Mouse (Mus musculus): ENCODE data around the gene Sergef. TPM values are rescaled to one million over a fixed set of nuclear protein-coding genes. Genes with fewer than 3 reads are reported as not detected.
A peak's percentile ranks its signal among the peaks of the same experiment; 100 is the strongest.
"Not testable (repeated sequence)": the region's sequence is repeated elsewhere in the genome, so short reads cannot be mapped to it uniquely, and the experiment has no call there.

Gene Sergef
- polyA plus RNA-seq, 1 experiment from 2014 or later, result 12.3 TPM

GRCm38 (mm10) chr7:46667256-46667655 is 27.6 kb upstream of the Sergef start:
- 2% methylated on average over 19 of the region's 21 CpGs for WGBS
- peak overlapping the region; percentile 34 for H3K4me2 ChIP-seq (ENCODE audit: low read depth, low read length)

GRCm38 (mm10) chr7:46665236-46665635 is 25.6 kb upstream of the Sergef start:
- WGBS, result 38% methylated on average over 9 of the region's 9 CpGs
- peaks cover 20% of the 10 kb centered on the region; the same call in 1 of the 2 replicates for H3K27me3 ChIP-seq (replicated peaks; ENCODE audit: control insufficient read depth, insufficient read depth, low read length)
- H3K4me3 ChIP-seq (ENCODE audit: low read depth, low read length), result no peak overlapping the region
- H3K4me2 ChIP-seq (ENCODE audit: low read depth, low read length), result no peak overlapping the region
- no peaks in the 10 kb centered on the region for H3K9me3 ChIP-seq (ENCODE audit: control insufficient read depth, low read length)
- ATAC-seq (ENCODE audit: low read depth) (no peak), DNase-seq (ENCODE audit: low spot score) (peak; percentile 17)
- no peak overlapping the region for H3K27ac ChIP-seq (replicated peaks; ENCODE audit: low read depth, low read length)
- no peaks in the 10 kb centered on the region for H3K36me3 ChIP-seq (ENCODE audit: control insufficient read depth, insufficient read depth, low read length)
- no peak overlapping the region for H3K9ac ChIP-seq (ENCODE audit: low read depth, low read length)
- no peaks in the 10 kb centered on the region for H3K4me1 ChIP-seq (ENCODE audit: control insufficient read depth, insufficient read depth, low read length)

More at GRCm38 (mm10) chr7:46667256-46667655, 27.6 kb upstream of the Sergef start:
- Histone ChIP-seq H3K27me3 (replicated peaks; ENCODE audit: control insufficient read depth, insufficient read depth, low read length) (peaks cover 19% of the 10 kb centered on the region; the same call in 1 of the 2 replicates), H3K4me3 (ENCODE audit: low read depth, low read length) (no peak overlapping the region), H3K36me3 (ENCODE audit: control insufficient read depth, insufficient read depth, low read length) (no peaks in the 10 kb centered on the region), H3K4me1 (ENCODE audit: control insufficient read depth, insufficient read depth, low read length) (peaks cover 2% of the 10 kb centered on the region; the same call in 1 of the 2 replicates), H3K9me3 (ENCODE audit: control insufficient read depth, low read length) (no peaks in the 10 kb centered on the region), H3K27ac (replicated peaks; ENCODE audit: low read depth, low read length) (no peak overlapping the region), H3K9ac (ENCODE audit: low read depth, low read length) (no peak overlapping the region)
- DNase-seq (ENCODE audit: low spot score) (peak; percentile 25), ATAC-seq (ENCODE audit: low read depth) (no peak)

DNA sequence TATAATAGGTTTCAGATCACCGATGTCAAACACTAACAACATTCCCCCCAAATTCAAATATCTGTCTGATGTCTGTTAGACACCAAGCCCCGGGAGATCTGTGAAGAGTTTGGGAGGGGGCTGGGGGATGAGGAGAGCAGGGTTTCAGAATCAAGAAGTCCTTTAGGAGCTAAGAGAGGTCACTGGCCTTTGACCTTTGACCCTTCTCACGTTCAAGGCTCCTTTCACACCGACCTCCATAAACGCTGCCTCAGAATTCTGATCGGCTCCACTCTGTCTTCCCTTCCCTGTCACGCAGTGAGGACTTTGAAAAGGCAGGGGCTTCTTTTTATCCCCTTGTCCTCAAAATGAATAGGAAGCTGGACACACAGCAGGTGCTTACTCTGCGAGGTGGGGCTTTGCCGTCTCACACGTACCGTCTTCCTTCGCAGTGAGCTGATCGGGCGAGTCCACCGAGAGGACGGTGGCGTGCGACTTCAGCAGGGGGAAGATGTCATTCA is 22.0 kb upstream of the Sergef start:
- H3K27ac ChIP-seq (replicated peaks; ENCODE audit: low read depth, low read length), result no peak overlapping the region
- WGBS, result 39% methylated on average over 18 of the region's 18 CpGs
- H3K9ac ChIP-seq (ENCODE audit: low read depth, low read length), result no peak overlapping the region
- H3K4me2 ChIP-seq (ENCODE audit: low read depth, low read length), result no peak overlapping the region
- H3K36me3 ChIP-seq (ENCODE audit: control insufficient read depth, insufficient read depth, low read length), result no peaks in the 10 kb centered on the region
- H3K9me3 ChIP-seq (ENCODE audit: control insufficient read depth, low read length), result no peaks in the 10 kb centered on the region
- H3K4me3 ChIP-seq (ENCODE audit: low read depth, low read length), result no peak overlapping the region
- peaks cover 12% of the 10 kb centered on the region; the same call in 1 of the 2 replicates for H3K27me3 ChIP-seq (replicated peaks; ENCODE audit: control insufficient read depth, insufficient read depth, low read length)
- H3K4me1 ChIP-seq (ENCODE audit: control insufficient read depth, insufficient read depth, low read length), result no peaks in the 10 kb centered on the region
- ATAC-seq (ENCODE audit: low read depth), result no peak
- no peak for DNase-seq (ENCODE audit: low spot score)

DNA sequence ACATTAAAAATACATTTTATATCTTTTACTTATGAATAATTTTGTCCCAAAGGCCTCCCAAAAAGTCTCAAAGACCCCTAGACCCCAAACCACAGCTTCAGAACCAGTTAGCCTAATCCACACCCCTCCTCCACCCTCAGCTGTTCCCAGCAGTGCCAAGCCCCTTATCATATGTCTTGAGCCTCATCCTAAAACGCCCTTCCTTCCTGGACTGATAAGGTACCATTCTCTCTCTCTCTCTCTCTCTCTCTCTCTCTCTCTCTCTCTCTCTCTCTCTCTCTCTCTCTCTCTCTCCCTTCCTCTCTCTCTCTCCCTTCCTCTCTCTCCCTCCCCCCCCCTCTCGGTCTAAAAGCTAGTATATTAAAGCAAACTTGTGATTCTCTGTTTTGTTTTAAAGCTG is 12.7 kb upstream of the Sergef start:
- Histone ChIP-seq H3K4me1 (ENCODE audit: control insufficient read depth, insufficient read depth, low read length) (no peaks in the 10 kb centered on the region), H3K4me3 (ENCODE audit: low read depth, low read length) (no peak overlapping the region), H3K27ac (replicated peaks; ENCODE audit: low read depth, low read length) (no peak overlapping the region), H3K9me3 (ENCODE audit: control insufficient read depth, low read length) (no peaks in the 10 kb centered on the region), H3K27me3 (replicated peaks; ENCODE audit: control insufficient read depth, insufficient read depth, low read length) (no peaks in the 10 kb centered on the region; the same call in 1 of the 2 replicates), H3K4me2 (ENCODE audit: low read depth, low read length) (no peak overlapping the region), H3K9ac (ENCODE audit: low read depth, low read length) (no peak overlapping the region), H3K36me3 (ENCODE audit: control insufficient read depth, insufficient read depth, low read length) (no peaks in the 10 kb centered on the region)
- 57% methylated on average over 2 of the region's 2 CpGs for WGBS
- DNase-seq (ENCODE audit: low spot score) (no peak), ATAC-seq (ENCODE audit: low read depth) (no peak)

DNA sequence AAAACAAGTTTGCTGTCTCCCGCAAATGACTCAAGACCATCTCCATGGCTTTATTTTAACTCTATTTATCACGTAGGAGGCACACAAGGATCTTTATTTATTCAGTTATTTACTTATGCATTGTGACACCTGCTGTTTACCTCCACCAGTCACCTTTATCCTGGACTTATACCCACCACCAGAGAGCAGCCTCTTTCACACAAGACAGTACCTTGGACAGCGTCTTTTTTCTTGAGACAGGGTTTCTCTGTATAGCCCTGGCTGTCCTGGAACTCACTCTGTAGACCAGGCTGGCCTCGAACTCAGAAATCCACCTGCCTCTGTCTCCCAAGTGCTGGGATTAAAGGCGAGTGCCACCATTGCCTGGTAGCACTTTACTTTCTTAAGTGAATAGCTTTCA is 10.6 kb upstream of the Sergef start:
- DNase-seq (ENCODE audit: low spot score), result peak; percentile 24
- H3K4me3 ChIP-seq (ENCODE audit: low read depth, low read length); H3K27ac ChIP-seq (replicated peaks; ENCODE audit: low read depth, low read length); H3K36me3 ChIP-seq (ENCODE audit: control insufficient read depth, insufficient read depth, low read length); H3K27me3 ChIP-seq (replicated peaks; ENCODE audit: control insufficient read depth, insufficient read depth, low read length); ATAC-seq (ENCODE audit: low read depth); H3K4me2 ChIP-seq (ENCODE audit: low read depth, low read length); H3K4me1 ChIP-seq (ENCODE audit: control insufficient read depth, insufficient read depth, low read length); H3K9me3 ChIP-seq (ENCODE audit: control insufficient read depth, low read length); H3K9ac ChIP-seq (ENCODE audit: low read depth, low read length): not testable (repeated sequence)
- WGBS, result 44% methylated on average over 5 of the region's 5 CpGs

DNA sequence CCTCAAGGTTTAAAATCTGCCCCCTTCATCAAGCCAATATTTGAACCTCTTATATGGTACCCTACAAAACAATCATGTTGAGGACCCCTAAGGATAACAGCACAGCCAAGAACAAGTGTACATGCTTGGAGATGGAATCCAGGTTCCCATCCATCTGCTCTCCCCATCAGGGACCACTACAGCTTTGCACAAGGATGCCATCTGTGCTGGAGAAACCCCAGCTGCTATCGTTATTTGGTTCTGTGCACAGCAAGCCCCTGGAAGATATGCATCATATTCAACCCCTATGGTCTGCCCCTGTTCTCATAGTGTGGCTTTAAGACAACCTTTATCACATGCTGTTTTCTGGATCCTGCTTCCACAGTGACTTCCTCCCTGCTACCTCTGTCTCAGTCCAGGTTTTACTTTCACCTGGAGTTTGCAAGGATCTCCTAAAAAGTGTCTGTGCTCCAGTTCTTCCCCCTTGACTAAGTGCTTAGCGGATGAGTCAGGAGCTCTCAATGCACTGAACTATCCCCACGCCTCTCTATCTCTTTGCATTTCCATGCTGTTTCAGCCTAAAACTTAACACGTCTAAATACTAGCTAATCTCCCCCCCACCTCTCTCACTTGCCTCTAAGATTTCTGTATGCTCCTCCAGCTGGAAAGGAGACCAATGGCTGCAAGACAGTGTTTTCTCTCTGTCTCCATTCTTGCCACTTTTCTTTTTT is 9.0 kb upstream of the Sergef start:
- no peak overlapping the region for H3K9ac ChIP-seq (ENCODE audit: low read depth, low read length)
- no peaks in the 10 kb centered on the region for H3K36me3 ChIP-seq (ENCODE audit: control insufficient read depth, insufficient read depth, low read length)
- H3K4me1 ChIP-seq (ENCODE audit: control insufficient read depth, insufficient read depth, low read length), result no peaks in the 10 kb centered on the region
- WGBS, result 74% methylated on average over 4 of the region's 4 CpGs
- H3K27me3 ChIP-seq (replicated peaks; ENCODE audit: control insufficient read depth, insufficient read depth, low read length), result no peaks in the 10 kb centered on the region; the same call in 1 of the 2 replicates
- H3K9me3 ChIP-seq (ENCODE audit: control insufficient read depth, low read length), result no peaks in the 10 kb centered on the region
- no peak for ATAC-seq (ENCODE audit: low read depth)
- H3K4me3 ChIP-seq (ENCODE audit: low read depth, low read length), result no peak overlapping the region
- no peak overlapping the region for H3K27ac ChIP-seq (replicated peaks; ENCODE audit: low read depth, low read length)
- no peak for DNase-seq (ENCODE audit: low spot score)
- H3K4me2 ChIP-seq (ENCODE audit: low read depth, low read length), result no peak overlapping the region

GRCm38 (mm10) chr7:46643172-46643571 is 3.6 kb upstream of the Sergef start:
- H3K36me3 ChIP-seq (ENCODE audit: control insufficient read depth, insufficient read depth, low read length), result no peaks in the 10 kb centered on the region
- peaks cover 11% of the 10 kb centered on the region for H3K4me1 ChIP-seq (ENCODE audit: control insufficient read depth, insufficient read depth, low read length)
- DNase-seq (ENCODE audit: low spot score) (no peak), ATAC-seq (ENCODE audit: low read depth) (no peak)
- no peak overlapping the region for H3K9ac ChIP-seq (ENCODE audit: low read depth, low read length)
- H3K27ac ChIP-seq (replicated peaks; ENCODE audit: low read depth, low read length), result no peak overlapping the region
- H3K4me3 ChIP-seq (ENCODE audit: low read depth, low read length), result no peak overlapping the region
- H3K9me3 ChIP-seq (ENCODE audit: control insufficient read depth, low read length), result no peaks in the 10 kb centered on the region
- no peak overlapping the region for H3K4me2 ChIP-seq (ENCODE audit: low read depth, low read length)
- 88% methylated on average over 1 of the region's 1 CpGs for WGBS
- H3K27me3 ChIP-seq (replicated peaks; ENCODE audit: control insufficient read depth, insufficient read depth, low read length), result no peaks in the 10 kb centered on the region

GRCm38 (mm10) chr7:46640062-46640461 is 455 bp upstream of the Sergef start:
- ATAC-seq (ENCODE audit: low read depth) (0 out of 2 replicates have a peak, but pooled peaks have one; percentile 1), DNase-seq (ENCODE audit: low spot score) (no peak)
- Histone ChIP-seq H3K27ac (replicated peaks; ENCODE audit: low read depth, low read length) (no peak overlapping the region), H3K4me3 (ENCODE audit: low read depth, low read length) (peak overlapping the region; percentile 71), H3K4me2 (ENCODE audit: low read depth, low read length) (peak overlapping the region; percentile 92), H3K4me1 (ENCODE audit: control insufficient read depth, insufficient read depth, low read length) (peaks cover 11% of the 10 kb centered on the region), H3K36me3 (ENCODE audit: control insufficient read depth, insufficient read depth, low read length) (no peaks in the 10 kb centered on the region), H3K9me3 (ENCODE audit: control insufficient read depth, low read length) (no peaks in the 10 kb centered on the region), H3K27me3 (replicated peaks; ENCODE audit: control insufficient read depth, insufficient read depth, low read length) (no peaks in the 10 kb centered on the region), H3K9ac (ENCODE audit: low read depth, low read length) (peak overlapping the region; percentile 73)
- 20% methylated on average over 17 of the region's 17 CpGs for WGBS

Measured in embryonic facial prominence, embryonic 14.5 days (tissue).